Mouse (Mus musculus) gastrocnemius, postnatal 4 days (tissue): ENCODE results near the gene Shf. TPM values are rescaled to one million over a fixed set of nuclear protein-coding genes. Genes with fewer than 3 reads are reported as not detected.
"Not testable (repeated sequence)": the region's sequence is repeated elsewhere in the genome, so short reads cannot be mapped to it uniquely, and the experiment has no call there.

Experiments
- DNase-seq, 2 experiments: peaks; one replicate each; pipeline ENCODE4 v3.0.0; 2021 to 2022; ENCODE audit warnings: low spot score in 2 of 2, mixed read lengths in 2 of 2
- total RNA-seq, 2 experiments: library from RNA; stranded (reverse); gene quantifications; 2 replicates each; pipeline ENCODE4 v1.2.3; 2021

Shf gene
- total RNA-seq, 2 experiments from 2014 or later, result 11.9 to 12.2 TPM

DNA sequence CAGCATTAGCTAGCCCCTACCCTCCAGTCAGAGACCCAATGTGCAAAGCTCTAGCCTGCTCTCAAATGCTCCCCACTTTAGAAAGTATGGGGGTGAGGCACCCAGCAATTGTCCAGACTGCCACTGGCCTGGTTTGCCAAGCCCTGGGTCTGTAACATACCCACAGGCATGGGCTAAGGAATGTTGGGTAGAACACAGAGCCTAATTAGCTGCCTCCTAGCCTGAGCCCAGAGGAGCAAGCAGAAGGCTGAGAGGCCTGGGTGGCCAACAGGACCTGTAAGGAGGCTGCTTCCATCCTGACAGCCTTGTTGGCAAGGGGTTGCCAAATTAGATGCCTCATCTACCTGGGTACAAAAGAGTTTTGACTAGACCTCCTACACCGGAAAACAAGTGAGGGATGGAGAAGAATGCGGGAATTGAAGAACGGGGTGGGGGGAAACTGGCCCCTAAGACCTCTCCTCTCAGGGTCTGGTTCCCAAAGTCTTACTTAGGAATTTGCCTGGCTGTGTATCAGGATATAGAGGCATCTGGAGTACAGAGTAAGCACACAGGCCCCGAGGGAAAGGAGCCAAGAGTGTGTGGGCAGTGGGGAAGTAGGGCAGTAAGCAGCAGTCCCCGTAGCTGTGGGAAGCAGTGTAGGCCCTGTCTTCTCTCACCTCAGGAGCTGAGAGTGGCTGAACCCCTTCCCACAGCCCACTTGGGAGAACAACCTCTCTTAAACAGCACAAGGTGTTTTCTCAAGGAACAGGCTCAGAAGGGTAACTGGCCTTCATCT, 17.6 kb downstream of the Shf start:
- no peak for DNase-seq

DNA sequence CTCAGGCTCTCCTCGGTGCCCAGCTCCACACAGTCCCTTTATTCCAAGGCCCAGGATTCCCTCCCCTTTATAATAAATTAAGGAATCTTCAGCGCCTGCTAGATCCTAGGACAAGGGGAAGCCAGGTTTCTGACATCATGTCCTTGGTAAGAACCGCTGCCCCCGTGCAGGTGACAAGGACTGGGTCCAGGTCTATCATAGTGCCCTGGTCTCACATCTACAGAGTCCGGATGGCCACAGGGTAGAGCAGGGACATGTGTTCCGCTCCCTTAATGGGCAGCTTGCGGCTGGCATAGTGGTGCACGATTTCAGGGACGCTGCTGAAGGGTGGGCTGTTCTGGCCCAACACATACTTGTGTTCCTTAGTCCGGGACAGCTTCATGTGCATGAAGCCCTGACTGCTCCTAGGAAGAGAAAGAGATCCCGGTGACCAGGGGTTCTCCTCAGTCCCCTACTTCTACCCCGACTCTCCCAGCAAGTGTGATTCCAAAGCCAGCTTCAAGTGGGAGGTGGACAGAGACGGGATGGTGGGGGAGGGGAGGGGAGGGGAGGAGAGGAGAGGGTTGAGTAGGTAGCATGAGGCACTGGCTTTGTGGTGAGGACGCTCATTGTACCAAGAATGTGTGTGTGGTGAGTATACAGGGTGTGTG, 19.7 kb downstream of the Shf start:
- DNase-seq, result no peak

- peak; percentile 94 to 96 for DNase-seq
These were observed 20.3 kb downstream of the Shf start for GRCm38 (mm10) chr2:122348531-122349131.

GRCm38 (mm10) chr2:122347257-122347656, 21.7 kb downstream of the Shf start:
- no peak for DNase-seq

DNA sequence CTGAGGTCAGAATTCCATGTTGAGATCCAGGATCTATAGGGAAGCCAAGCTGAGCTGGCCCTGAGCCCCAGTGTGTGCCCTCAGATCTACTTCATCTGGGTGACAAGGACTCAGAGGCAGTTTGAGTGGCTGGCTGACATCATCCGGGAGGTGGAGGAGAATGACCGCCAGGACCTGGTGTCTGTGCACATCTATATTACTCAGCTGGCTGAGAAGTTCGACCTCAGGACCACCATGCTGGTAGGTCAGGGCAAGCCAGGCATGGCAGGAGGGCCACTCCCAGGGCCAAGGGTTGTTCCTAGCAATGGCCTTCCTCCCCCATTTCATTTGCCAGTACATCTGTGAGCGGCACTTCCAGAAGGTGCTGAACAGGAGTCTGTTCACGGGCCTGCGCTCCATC, 22.8 kb downstream of the Shf start:
- not testable (repeated sequence) for DNase-seq

DNA sequence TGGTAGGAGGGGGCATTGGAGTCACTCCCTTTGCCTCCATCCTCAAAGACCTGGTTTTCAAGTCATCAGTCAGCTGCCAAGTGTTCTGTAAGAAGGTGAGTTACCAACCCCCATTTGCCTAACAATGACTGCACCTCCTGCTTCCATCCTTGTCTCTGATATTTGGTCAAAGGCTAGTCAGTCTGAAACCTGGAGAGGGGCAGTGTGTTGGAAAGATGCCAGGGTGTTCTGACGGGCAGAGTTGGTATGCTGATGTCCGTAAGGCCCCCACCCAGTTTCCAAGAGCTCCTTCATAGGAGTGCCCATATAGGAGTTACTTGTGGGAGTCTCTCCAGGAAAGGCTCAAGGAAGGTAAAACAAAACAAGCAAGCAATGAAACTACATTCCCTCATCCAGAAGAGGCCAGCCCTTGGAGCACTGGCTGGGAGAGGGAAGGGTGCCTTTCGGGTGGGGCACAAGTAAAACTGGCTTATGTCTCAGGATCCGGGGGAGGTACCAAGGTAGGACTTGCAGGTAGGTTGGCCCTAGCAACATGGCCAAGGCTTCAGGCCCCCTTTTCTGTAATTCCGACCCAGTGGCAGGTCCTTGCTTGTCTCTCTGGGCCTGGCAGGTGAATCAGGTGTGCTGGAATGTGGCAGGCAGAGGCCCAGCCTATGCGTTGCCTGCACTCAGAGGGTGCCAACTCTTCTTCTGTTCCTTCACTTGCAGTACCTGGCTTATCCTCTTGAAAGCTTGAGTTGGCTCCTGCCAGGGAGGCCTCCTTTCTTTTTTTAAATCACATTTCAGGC, 23.7 kb downstream of the Shf start:
- DNase-seq, result no peak

DNA sequence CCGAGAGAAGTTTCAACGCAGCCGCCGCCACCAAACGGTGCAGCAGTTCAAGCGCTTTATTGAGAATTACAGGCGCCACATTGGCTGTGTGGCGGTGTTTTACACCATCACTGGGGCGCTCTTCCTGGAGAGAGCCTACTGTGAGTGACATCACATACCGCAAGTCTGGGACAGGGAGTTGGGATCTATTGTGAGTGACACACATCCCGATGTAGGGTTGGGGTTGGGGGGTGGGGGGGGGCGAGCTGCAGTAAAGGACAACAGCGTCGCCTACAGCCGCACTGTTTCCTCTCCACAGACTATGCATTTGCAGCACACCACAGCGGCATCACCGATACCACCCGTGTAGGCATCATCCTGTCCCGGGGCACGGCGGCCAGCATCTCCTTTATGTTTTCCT, 31.7 kb downstream of the Shf start:
- DNase-seq, result no peak

DNA sequence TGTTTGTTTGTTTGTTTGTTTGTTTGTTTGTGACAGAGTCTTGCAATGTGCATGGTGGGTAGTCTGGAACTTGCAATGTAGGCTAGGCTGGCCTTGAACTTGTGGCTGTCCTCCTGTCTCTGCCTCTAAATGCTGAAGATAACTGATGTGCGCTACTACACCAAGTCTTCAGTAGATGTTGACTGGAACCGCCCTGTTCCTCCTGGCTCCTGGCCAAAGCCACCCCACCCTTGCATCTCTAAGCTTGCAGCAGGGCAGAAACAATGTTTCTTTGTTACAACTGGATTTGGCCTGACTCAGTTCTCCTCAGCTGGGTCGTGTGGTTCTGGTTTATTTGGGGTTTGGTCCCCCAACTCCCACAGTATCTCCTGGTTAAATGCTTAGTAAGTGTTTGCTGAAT, 34.8 kb downstream of the Shf start:
- DNase-seq, result peak in 1 of 2 experiments; percentile 44

- no peak for DNase-seq
These were observed 36.7 kb downstream of the Shf start for GRCm38 (mm10) chr2:122332222-122332621.

GRCm38 (mm10) chr2:122330317-122330716, 38.6 kb downstream of the Shf start:
- not testable (repeated sequence) for DNase-seq

- DNase-seq, result no peak
These were observed 41.0 kb downstream of the Shf start for GRCm38 (mm10) chr2:122327986-122328385.

GRCm38 (mm10) chr2:122325361-122325760, 43.6 kb downstream of the Shf start:
- DNase-seq, result no peak

DNA sequence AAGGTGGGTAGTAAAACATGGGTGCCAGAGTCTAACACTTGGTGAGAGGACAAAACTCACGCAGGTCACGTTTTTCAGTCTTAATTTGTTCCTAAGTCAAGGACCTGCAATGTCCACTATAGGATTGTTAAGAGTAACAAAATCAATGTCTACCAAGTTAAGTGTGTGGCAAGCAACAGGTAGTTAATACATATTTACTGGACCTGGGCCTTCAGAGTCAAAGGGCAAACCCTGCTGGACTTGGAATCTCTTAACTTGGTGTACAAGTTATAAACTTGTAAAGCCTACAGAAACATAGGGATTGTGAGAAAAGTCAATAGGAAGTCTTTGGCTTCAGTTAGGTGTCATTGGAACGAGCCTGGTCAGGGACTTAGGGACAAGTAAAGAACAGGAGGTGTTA, 44.4 kb downstream of the Shf start:
- DNase-seq, result no peak

- no peak for DNase-seq
These were observed 45.0 kb downstream of the Shf start for GRCm38 (mm10) chr2:122323960-122324359.

DNA sequence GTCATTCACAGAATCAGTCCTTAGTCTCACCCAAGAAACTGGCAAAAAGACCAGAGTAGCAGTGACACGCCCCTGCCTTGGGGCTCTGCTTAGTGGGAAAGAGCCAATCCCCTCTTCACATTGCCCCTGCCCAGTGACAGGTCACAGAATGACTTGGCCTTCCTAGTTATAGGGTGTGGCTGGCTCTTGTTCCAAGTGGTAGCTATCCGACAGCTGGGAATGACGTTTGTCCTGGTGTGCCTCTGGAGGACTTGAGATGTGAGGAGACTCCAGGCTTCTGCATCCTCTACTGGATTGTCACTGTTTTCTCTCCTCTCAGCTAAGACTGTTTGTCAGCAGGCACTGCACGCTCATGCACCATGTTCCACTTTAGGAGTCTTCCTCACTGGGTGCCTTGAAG, 51.6 kb downstream of the Shf start:
- DNase-seq, result no peak

DNA sequence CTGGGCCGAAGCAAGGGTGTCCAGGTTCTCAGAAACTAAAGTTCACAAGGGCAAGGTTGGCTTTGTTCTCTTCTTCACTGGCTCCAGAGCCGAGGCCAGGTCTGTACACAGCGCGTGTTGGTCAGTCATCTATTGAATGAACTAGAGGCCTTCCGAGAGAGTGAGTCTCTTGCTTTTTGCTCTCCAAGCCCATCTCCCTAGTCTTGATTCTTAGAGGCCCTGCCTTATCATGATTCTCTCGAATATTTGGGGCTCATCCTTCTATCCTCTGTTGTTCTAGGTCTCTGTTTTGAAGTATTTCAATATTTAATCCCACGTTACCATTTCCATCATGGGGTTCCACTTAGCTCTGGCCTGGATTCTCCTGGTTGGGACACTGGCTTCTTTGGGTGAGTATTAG, 53.6 kb downstream of the Shf start, which contains the start of gene Duox1:
Gene Duox1, plus strand, starts transcription at position 301 of the 400 bp plus-strand sequence.
- DNase-seq, result no peak

DNA sequence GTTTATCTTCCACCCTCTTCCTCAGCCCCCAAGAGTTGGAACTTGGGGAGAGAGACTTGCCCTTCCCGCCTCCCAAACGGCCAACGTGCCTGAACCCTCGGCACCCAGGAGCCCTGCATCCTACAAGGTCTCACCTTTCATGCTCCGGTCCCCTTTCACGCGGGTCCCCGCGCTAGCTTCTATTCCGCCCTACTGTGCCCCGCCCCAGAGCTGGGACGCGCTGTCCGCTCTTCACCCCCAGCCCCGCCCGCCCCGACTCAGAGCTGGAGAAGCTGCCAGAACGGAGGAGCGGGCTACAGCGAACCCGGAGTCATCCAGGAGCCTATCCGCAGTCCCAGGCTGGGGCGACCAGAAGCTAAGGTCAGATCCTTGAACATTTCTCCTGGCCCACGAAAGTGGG, 55.4 kb downstream of the Shf start, which contains the start of gene Duoxa1:
Gene Duoxa1, minus strand, starts transcription at position 195 of the 400 bp plus-strand sequence.
- no peak for DNase-seq

DNA sequence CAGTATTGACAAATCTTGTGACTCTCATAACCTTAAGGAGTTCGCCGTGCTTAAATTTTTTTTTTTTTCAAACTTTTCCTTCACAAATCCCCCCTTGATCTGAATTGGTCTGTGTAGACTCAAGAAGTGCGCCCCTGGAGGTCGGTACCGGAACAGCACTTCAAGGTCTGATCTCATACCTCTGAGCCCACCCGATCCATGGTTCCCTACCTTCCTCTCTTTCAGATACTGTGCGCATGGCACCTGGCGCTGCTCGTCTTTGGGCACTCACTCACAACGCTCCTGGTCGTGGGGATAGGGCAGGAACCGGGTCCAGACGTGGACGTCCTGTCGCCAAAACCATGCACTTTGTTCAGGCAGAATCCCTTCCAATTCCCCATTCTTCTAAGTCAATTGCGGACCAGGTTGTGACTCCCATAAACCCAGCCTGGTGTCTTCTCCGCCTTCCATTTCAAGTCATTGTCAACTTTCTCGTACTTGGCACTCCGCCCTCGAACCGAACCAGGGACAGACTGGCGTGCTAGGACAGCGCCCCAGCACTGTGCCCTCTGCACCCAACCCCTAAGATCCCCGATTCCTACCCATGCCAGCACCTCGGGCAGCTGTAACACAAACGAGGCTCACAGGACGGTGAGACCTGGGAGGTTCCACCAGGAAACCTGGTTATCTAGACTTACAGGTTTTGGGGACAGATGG, 56.1 kb downstream of the Shf start:
- peak; percentile 52 to 67 for DNase-seq

- DNase-seq, result no peak
These were observed 57.4 kb downstream of the Shf start for GRCm38 (mm10) chr2:122311561-122311960.

DNA sequence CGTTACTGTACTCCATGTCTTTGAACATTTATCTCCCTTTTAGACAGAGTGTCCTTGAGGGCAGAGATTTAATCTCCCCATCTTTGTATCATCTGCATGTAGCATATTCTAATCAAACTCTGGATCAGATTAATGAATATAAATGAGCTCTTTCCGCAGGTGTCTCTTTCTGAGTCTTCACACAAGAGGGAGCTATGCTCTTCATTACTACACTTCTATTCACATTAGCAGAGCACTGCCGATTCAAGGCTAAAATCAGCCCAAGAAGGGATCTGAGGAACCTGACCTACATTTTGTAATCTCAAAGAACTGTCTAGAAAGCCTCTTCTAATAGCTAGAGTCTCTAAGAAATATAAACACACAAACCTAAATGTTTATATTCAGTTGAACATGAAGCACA, 59.3 kb downstream of the Shf start:
- DNase-seq, result no peak

DNA sequence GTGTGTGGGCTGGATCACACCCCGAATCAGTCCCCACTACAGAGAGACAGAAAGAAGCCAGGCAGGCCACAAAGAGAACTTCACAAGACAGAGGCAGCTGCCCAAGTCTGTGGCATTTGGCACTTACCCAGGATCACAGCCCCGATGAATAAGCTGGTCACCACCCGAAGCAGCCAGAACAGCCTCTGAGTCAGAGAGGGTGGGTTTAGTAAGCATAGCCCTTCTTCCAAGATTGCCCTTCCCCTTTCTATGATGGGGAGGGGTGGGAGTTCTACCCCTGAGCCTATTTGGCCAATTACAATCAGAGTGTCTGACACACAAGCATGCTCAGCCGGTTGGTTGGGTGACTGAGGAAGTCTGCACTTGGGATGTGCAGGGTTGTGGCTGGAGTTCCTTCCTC, 62.8 kb downstream of the Shf start:
- no peak for DNase-seq
